Mouse (Mus musculus) liver, embryonic 14.5 days (tissue): ENCODE measurements at regions not wholly inside any gene's neighbourhood (a gene's known extent, or its start where the extent isn't known, plus 50 kb on each side); places are given as distances from the start of the nearest gene placed in this dataset.

Source experiments
- CTCF ChIP-seq: IDR thresholded peaks from 2 replicates; pipeline ENCODE4 v1.5.1; 2016; ENCODE audit warnings: antibody characterized with exemption, low read depth, control low read depth
- EP300 ChIP-seq: IDR thresholded peaks from 2 replicates; pipeline ENCODE4 v1.6.1; 2016; ENCODE audit warnings: antibody characterized with exemption, low read depth

GRCm38 (mm10) chr3:115789063-115789462 lies 74.2 kb upstream of the S1pr1 start:
- TF ChIP-seq CTCF (no peak), EP300 (no peak)
